Mouse (Mus musculus) olfactory bulb, adult 2 months (tissue): ENCODE measurements around the gene Znrd1as.

Experiments used
- CTCF ChIP-seq: fragments of 200-500 bp; IDR thresholded peaks from 2 replicates; pipeline ENCODE4 v1.5.1; 2012; ENCODE audit warnings: low read depth, mild to moderate bottlenecking, low read length, moderate library complexity; ENCODE audit not compliant: insufficient read depth
- POLR2A ChIP-seq: fragments of 200-500 bp; IDR thresholded peaks from 2 replicates; pipeline ENCODE4 v1.6.1; 2012; ENCODE audit warnings: mild to moderate bottlenecking, low read depth, low read length, moderate library complexity; ENCODE audit not compliant: insufficient read depth

GRCm38 (mm10) chr17:36982253-36983155 lies 24.1 kb downstream of the Znrd1as start:
- TF ChIP-seq CTCF: no peak
- TF ChIP-seq POLR2A: no peak
